Mouse (Mus musculus) small intestine, adult 2 months (tissue): ENCODE measurements around the gene Mylpf. TPM values are rescaled to one million over a fixed set of nuclear protein-coding genes. Genes with fewer than 3 reads are reported as not detected.

Experiments
- H3K27ac ChIP-seq: fragments of 200-500 bp; 2 replicates; pipeline ENCODE4 v1.5.1; 2012; ENCODE audit warnings: low read depth, low read length, control low read depth, inconsistent platforms; ENCODE audit not compliant: insufficient read depth
- H3K27me3 ChIP-seq: fragments of 200-500 bp; 2 replicates; pipeline ENCODE4 v1.6.1; 2012; ENCODE audit warnings: mild to moderate bottlenecking, moderate library complexity, low read length, inconsistent platforms; ENCODE audit not compliant: control insufficient read depth, insufficient read depth
- H3K36me3 ChIP-seq: fragments of 200-500 bp; 2 replicates; pipeline ENCODE4 v1.6.1; 2012; ENCODE audit warnings: mild to moderate bottlenecking, low read length, control low read depth, inconsistent platforms; ENCODE audit not compliant: control insufficient read depth, insufficient read depth
- H3K4me1 ChIP-seq: fragments of 200-500 bp; 2 replicates; pipeline ENCODE4 v1.6.1; 2012; ENCODE audit warnings: low read length, inconsistent platforms, mixed read lengths; ENCODE audit not compliant: control insufficient read depth, insufficient read depth, insufficient read length
- H3K4me3 ChIP-seq: fragments of 200-500 bp; 2 replicates; pipeline ENCODE4 v1.5.1; 2012; ENCODE audit warnings: low read depth, mild to moderate bottlenecking, control low read depth, inconsistent platforms, low read length, moderate library complexity
- CTCF ChIP-seq: fragments of 200-500 bp; IDR thresholded peaks from 2 replicates; pipeline ENCODE4 v1.5.1; 2012; ENCODE audit warnings: low read depth, mild to moderate bottlenecking, control low read depth, inconsistent platforms, low read length, moderate library complexity, mixed read lengths; ENCODE audit not compliant: insufficient replicate concordance, insufficient read length; ENCODE audit errors: extremely low read depth
- POLR2A ChIP-seq: fragments of 200-500 bp; IDR thresholded peaks from 2 replicates; pipeline ENCODE4 v1.6.1; 2012; ENCODE audit warnings: low read depth, mild to moderate bottlenecking, control low read depth, inconsistent platforms, low read length, moderate library complexity
- WGBS: fragments of 180-500 bp; shearing (Covaris S2); methylation state at CpG from one replicate; pipeline ENCODE4 v1.1.7; 2018; 5-methylcytosine and 5-hydroxymethylcytosine counted together
- polyA plus RNA-seq: library from polyadenylated mRNA; depleted of rRNA; stranded (reverse); fragments of >200 nt; gene quantifications from 2 replicates; pipeline ENCODE4 v1.2.3, GENCODE M21; 2012; rRNA removed

Mylpf gene
- polyA plus RNA-seq = 0.74 and 1.3 TPM in 2 replicates

DNA sequence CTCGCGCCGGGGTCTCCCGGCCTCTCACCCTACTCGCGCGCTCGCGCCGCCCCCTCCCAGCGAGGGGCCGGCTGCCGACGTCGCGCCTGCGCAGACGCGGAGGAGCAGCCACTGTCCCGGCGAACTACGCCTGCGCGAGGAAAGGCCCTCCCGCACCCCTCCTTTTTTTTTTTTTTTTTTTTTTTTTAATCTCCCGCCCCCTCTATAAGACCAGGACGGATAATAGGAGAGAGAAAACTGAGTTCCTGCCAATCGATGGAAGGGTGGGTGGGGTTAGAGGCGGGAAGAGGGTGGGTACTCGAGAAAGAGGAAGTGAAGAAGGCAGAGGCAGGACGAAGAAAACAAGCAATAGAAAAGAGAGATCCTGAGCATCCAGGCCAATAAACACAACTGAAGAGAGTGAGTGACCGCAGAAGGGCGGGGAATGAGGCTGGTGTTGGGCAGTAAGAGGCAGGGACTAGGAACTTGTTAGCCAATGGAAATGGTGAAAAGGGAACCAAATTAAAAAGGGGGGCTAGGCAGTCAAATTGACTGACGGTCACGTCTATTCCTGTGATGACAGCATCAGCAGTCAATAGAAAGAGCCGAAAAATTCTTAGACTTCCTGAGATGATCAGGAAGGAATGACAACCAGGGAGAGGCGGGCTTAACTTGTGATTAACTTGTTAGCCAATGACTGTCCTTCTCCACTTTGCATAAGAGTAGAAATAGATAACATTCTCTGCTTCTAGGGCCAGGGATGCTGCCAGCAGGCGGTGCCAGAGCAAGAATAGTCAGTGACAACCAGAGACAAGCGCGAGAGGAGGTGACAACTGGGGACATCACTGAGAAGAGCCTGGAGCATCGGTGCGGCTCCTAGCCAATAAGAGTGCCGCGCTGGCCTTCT, at the start of gene Mylpf:
Gene Mylpf (plus strand): TSS at position 338 of the 886 bp plus-strand sequence.
- Histone ChIP-seq H3K27me3 (no peaks in the 10 kb centered on the region), H3K4me1 (peaks cover 2% of the 10 kb centered on the region), H3K4me3 (peak within 1 kb of the TSS; percentile 73), H3K36me3 (peaks cover 2% of the 10 kb centered on the region; the same call in 1 of the 2 replicates), H3K27ac (peak within 1 kb of the TSS; percentile 55)
- 0% methylated on average over 44 of the region's 44 CpGs for WGBS
- TF ChIP-seq POLR2A (peak; percentile 63), CTCF (peak; percentile 66; the same call in 1 of the 2 replicates)

GRCm38 (mm10) chr7:127162546-127162945, 46.1 kb upstream of the Mylpf start:
- TF ChIP-seq POLR2A (no peak), CTCF (no peak)
- no peaks in the 10 kb centered on the region for H3K4me1 ChIP-seq
- H3K4me3 ChIP-seq = no peak overlapping the region
- no peaks in the 10 kb centered on the region for H3K36me3 ChIP-seq
- no peaks in the 10 kb centered on the region for H3K27me3 ChIP-seq
- WGBS = 78% methylated on average over 5 of the region's 5 CpGs
- H3K27ac ChIP-seq = no peak overlapping the region

DNA sequence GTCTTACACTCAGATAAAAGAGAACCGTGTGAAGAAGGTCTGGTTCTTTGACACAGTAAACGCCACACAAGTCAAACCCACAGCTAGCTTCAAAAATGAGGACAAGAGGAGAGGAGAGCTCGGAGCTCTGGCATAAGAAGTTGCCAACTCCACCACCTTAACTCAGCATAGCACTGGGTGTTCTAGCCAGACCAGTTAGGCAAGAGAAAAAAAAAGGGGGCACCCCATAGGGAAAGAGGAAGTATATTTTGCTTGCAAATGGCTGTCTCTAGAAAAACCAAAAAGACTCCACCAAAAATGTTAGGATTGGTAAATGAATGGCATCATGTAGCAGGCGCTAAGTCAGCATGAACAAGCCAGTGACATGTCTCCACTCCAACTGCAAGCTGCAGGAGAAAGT, 44.7 kb upstream of the Mylpf start:
- H3K27ac ChIP-seq = no peak overlapping the region
- WGBS = 84% methylated on average over 4 of the region's 4 CpGs
- TF ChIP-seq CTCF = no peak
- no peak for TF ChIP-seq POLR2A
- H3K4me1 ChIP-seq = no peaks in the 10 kb centered on the region
- H3K4me3 ChIP-seq = no peak overlapping the region
- no peaks in the 10 kb centered on the region for H3K36me3 ChIP-seq
- H3K27me3 ChIP-seq = no peaks in the 10 kb centered on the region

GRCm38 (mm10) chr7:127165607-127166493, 42.8 kb upstream of the Mylpf start:
- Histone ChIP-seq H3K4me1 (no peaks in the 10 kb centered on the region), H3K4me3 (no peak overlapping the region), H3K27me3 (no peaks in the 10 kb centered on the region), H3K27ac (no peak overlapping the region), H3K36me3 (no peaks in the 10 kb centered on the region)
- 77% methylated on average over 12 of the region's 12 CpGs for WGBS
- TF ChIP-seq CTCF (no peak), POLR2A (no peak)

DNA sequence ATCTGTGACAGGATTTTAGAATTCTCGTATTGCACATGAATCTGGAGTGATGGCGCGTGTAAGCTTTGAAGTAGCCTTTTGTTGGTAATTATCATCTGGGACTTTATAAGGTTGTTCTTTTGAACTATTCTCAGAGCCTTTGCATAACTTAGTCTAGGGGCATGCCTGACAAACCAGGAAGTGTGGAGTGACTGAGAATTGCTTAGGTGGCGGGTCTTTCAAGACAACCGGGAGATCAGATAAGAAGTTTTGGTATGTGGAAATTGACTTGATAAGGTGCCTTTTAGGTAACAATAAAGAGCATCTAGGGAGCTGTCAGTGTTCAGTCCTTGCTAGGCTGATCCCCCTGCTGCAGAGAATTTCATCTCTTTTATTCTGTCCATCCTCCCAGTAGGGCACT, 42.2 kb upstream of the Mylpf start:
- 71% methylated on average over 5 of the region's 5 CpGs for WGBS
- Histone ChIP-seq H3K27ac (no peak overlapping the region), H3K4me1 (no peaks in the 10 kb centered on the region), H3K4me3 (no peak overlapping the region), H3K36me3 (no peaks in the 10 kb centered on the region), H3K27me3 (no peaks in the 10 kb centered on the region)
- TF ChIP-seq CTCF = no peak
- TF ChIP-seq POLR2A = no peak

GRCm38 (mm10) chr7:127176937-127177336, 31.8 kb upstream of the Mylpf start:
- Histone ChIP-seq H3K4me1 (peaks cover 4% of the 10 kb centered on the region; the same call in 1 of the 2 replicates), H3K27me3 (no peaks in the 10 kb centered on the region), H3K36me3 (no peaks in the 10 kb centered on the region), H3K4me3 (no peak overlapping the region), H3K27ac (no peak overlapping the region)
- TF ChIP-seq CTCF (no peak), POLR2A (no peak)
- WGBS = 63% methylated on average over 4 of the region's 4 CpGs
